Mouse (Mus musculus) frontal cortex, postnatal 36 days (tissue): ENCODE data around the gene Phf23.
"Not testable (repeated sequence)": the region's sequence is repeated elsewhere in the genome, so short reads cannot be mapped to it uniquely, and the experiment has no call there.

Experiments
- DNase-seq, 2 experiments: peaks; one replicate each; pipeline ENCODE4 v3.0.0; 2022; ENCODE audit warnings: low spot score in 2 of 2

Gene Phf23

GRCm38 (mm10) chr11:69995391-69995960 is at the start of gene Phf23:
Phf23 (plus strand) TSS chr11:69995777.
- peak; percentile 97 to 98 for DNase-seq

GRCm38 (mm10) chr11:69945997-69946891 is 49.3 kb upstream of the Phf23 start:
- no peak for DNase-seq

GRCm38 (mm10) chr11:69947337-69948065 is 48.1 kb upstream of the Phf23 start:
- no peak for DNase-seq

GRCm38 (mm10) chr11:69948066-69948762 is 47.4 kb upstream of the Phf23 start, which contains the start of gene Slc2a4:
Slc2a4 (minus strand) TSS chr11:69948188.
- DNase-seq: peak; percentile 27 to 40

DNA sequence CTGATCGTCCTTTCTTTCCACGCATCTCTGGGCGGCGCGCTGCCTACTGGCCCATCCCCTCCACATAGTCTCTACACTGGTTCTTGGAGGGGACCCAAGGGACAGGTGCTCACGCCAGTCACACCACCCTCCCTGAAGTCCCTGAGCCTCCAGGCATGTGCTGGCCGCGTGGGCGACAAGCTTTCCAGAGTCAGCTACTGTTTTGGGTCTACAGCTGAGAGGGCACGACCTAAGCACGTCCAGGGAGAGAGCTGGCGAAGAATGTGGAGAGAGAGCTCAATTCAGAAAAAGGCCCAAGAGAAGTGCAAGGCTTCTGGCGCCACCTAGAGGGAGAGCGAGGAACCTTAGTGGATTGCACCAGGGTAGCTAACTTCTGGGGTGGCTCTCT is 46.8 kb upstream of the Phf23 start:
- peak; percentile 63 to 84 for DNase-seq

- DNase-seq: no peak
Measured at GRCm38 (mm10) chr11:69950807-69951459, 44.6 kb upstream of the Phf23 start.

DNA sequence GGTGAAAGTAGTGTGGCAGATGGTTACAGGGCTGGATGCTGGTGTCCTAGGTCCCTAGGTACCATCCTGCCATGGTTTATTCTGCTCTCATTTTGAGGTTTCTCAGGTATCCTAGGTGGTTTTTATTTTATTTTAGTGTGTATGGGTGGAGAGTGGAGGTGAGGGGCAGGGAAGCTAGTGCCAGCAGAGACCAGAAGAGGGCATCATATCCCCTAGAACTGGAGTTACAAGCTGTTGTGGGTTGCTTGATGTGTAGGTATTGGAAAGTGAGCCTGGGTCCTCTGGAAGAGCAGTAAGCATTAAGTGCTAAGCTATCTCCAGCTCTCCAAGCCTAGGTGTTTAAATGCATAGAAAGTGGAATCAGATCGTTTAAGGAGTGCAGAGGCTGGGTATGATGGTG is 43.3 kb upstream of the Phf23 start:
- DNase-seq: no peak

GRCm38 (mm10) chr11:69953267-69953915 is 42.2 kb upstream of the Phf23 start:
- no peak for DNase-seq

GRCm38 (mm10) chr11:69955618-69956017 is 40.0 kb upstream of the Phf23 start:
- not testable (repeated sequence) for DNase-seq

DNA sequence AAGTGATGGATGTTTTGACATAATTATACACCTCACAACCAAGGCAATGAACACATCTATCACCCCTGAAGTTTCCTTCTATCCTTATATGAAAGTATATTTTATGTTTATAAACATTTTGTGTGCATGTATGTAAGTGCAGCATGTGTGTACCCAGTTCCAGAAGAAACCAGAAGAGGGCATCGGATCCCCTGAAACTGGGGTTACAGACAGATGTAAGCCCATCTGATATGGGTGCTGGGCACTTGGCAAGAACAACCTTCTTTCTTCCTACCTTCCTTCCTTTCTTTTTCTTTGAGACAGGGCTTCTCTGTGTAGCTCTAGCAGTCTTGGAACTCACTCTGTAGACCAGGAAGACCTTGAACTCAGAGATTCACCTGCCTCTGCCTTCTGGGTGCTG is 39.4 kb upstream of the Phf23 start:
- no peak for DNase-seq

DNA sequence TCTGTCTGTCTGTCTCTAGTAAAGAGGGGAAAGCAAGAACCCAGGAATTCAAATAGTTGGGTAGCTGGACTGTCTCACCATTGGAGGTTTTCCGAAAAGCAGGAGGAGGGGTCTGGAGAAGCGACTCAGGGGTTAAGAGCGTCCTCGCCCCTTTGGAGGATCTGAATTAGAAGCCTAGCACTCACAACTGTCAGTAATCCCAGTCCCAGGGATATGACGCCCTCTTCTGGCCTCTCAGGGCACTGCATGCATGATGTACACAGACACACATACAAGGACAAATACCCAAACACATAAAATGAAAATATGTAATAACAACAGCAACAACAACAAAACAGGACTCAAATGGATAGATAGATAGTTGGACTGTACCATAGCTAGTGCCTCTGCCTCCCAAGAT is 35.0 kb upstream of the Phf23 start:
- DNase-seq: no peak

DNA sequence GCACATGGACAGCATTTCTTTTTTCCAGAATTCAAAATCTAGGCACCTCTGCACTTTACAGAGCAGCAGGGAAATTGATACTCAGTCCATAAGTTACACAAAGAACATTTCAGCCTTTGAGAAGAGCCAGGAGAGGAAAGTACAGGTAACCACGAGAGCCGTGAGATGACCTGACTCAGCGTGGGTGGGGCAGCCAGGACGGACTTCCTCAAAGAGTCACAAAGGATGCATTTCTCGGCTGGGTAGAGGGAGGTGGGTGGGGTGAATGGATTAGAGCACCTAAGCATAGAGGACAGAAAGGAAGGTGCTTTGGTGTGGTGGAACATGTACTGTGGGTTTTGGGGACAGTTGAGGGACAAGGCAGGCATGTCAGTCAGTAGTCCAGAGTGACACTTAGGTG is 33.7 kb upstream of the Phf23 start:
- DNase-seq: no peak

DNA sequence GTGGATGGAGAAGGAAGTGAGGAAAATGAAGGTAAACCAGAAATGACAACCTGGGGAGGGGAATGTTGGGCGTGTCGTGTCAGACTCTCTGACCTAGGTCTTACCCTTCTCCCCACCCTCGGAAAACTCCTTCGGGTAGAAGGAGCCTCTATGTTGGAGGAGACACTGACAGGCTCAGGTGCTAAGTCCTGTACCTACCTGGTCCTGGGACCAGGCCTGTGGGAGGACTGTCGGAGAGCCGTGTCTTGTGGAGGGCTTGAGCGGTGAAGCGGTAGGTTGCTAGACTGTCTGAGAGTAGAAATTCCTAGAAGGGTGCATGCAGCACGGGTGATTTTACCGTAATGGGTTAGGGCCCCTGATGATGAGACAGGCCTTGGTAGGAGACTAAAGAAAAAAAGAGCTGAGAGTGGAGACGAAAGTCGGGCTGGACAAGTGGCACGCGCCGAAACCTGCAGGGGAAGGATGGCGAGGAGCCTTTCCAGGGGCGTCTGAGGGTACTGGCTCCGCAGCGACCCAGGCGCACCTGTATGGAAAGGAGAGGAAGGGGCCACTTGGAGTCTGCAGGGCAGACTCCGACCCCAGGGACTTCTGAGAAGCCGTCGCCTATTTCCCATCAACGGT is 30.8 kb upstream of the Phf23 start, which contains the start of gene Cldn7:
Gene Cldn7 (plus strand): TSS at position 130 of the 621 bp plus-strand sequence.
- DNase-seq: no peak

- no peak for DNase-seq
Measured at GRCm38 (mm10) chr11:69965271-69966005, 30.1 kb upstream of the Phf23 start.

DNA sequence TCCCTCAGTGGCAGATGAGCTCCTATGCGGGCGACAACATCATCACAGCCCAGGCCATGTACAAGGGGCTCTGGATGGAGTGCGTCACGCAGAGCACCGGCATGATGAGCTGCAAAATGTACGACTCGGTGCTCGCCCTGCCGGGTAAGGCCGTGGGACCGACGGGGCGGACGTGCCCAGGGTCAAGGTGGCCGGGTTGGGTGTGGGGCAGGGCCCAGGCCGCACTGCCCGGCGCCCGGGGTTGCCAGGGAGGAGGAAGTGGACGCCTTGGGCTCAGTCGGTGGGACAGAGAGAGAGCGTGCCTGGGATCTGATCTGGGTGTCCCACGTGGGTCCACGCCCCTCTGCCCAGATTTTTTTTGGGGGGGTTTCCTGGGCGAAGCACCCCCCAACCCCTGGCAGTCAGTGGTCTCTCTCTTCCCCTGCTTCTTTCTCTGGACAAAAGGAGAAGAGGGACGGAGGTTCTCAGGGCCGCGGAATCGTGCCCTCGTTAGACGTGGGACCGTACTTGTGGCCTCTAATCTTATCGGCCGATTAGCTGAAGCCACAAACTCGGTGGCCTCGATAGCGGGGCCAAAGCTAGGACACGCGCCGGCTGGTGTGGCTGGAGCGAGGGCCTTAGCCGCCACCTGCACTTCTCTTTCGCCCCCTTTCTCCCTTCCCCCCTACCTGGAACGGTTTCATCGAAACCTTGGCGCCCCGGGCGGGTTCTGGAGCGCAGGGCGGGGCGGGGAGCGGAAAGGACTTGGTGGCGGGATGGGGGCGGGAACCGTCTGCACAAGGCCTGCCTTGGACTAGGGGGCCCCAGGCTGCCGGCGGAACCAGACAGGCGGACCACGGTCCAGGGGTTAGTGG is 29.3 kb upstream of the Phf23 start:
- no peak for DNase-seq

GRCm38 (mm10) chr11:69966860-69967517 is 28.6 kb upstream of the Phf23 start:
- no peak for DNase-seq

- no peak for DNase-seq
Measured at GRCm38 (mm10) chr11:69968793-69969192, 26.8 kb upstream of the Phf23 start.

GRCm38 (mm10) chr11:69970222-69970621 is 25.4 kb upstream of the Phf23 start:
- DNase-seq: no peak
